Mouse (Mus musculus): ENCODE measurements around the gene Cebpb. TPM values are rescaled to one million over a fixed set of nuclear protein-coding genes. Genes with fewer than 3 reads are reported as not detected.

The Cebpb gene
- polyA plus RNA-seq, 1 experiment: 109 TPM

DNA sequence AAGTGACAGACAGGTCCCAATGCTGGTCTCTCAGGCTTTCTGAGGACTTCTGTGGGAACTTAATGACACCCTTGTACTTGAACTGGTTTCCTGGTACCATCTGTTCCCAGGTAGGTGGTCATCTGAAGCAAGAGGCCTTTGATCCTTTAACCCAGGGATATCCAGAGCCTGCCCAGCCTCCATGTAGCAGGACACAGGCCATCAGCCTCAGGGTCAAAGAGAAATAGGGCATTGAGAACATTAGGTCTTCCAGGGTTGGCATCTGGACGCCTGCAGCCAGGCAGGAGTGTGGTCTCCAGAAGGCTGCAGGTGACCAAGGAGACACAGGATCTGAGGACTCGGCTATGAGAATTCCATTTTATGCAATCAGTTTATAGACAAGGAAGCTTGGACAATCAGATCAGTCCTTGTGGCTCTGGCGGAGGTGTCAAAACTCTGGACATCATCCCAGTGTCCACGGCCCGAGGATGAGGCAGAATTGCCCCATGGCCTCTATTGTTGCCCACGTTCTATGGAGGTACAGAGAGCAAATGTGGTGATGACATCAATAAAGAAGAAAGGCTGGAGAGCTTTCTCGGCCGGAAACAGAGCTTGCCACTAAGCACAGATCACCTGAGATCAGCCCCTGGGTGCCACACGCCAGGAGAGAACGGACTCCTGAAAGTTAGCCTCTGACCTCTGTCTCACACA is 33.7 kb upstream of the Cebpb start:
- Histone ChIP-seq H3K27ac (ENCODE audit: insufficient read depth, low read depth, low read length) (peak overlapping the region; percentile 99; the same call in 1 of the 2 replicates), H3K4me1 (ENCODE audit: control insufficient read depth, insufficient read depth, low read length) (peaks cover 72% of the 10 kb centered on the region), H3K4me3 (ENCODE audit: insufficient read depth, low read length) (no peak overlapping the region)
- no peak for TF ChIP-seq POLR2A (IDR thresholded peaks at IDR 0.05; ENCODE audit: borderline replicate concordance, low read depth, low read length)
- TF ChIP-seq CTCF (IDR thresholded peaks at IDR 0.05; ENCODE audit: low read depth, low read length): no peak

DNA sequence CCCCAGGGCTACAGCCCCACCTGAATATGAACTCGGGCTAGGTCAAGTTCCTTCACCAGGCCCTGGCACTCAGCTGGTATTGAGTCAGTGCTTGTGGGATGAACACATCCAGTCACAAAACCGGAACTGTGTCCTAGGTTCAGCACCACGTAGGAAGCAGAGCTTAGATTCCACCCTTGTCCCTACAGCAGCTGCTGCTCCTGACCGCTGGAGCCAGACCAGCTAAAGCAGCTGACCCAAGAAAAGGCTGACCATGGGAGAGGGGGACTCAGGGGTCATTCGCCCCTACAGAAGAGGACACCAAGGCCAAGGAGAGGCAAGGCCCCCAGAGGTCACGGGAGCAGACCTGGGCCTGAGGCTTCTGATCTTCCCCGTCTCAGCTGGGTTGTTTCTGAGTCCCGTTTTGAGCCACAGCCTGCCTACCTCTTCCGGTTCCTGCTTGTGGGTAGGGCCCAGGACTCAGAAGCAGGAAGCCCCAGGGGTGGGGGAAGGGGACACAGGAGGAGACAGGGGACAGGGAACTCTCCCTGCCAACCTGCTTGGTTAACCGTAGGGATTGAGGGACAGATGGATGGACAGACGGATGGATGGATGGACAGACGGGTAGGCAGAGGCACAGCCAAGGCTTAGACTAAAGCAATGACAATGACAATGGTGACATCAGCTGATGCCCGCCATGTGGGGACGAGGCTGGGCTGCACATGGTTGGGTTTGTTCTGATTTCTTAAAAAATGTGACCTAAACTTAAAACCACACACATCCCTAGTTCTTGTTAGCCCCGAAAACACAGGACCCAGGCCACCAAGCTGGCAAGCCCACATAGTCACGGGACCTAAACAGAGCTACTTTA is 31.9 kb upstream of the Cebpb start:
- Histone ChIP-seq H3K4me3 (ENCODE audit: insufficient read depth, low read length) (peak overlapping the region; percentile 79), H3K27ac (ENCODE audit: insufficient read depth, low read depth, low read length) (peak overlapping the region; percentile 99), H3K4me1 (ENCODE audit: control insufficient read depth, insufficient read depth, low read length) (peaks cover 54% of the 10 kb centered on the region)
- TF ChIP-seq POLR2A (IDR thresholded peaks at IDR 0.05; ENCODE audit: borderline replicate concordance, low read depth, low read length) (no peak), CTCF (IDR thresholded peaks at IDR 0.05; ENCODE audit: low read depth, low read length) (no peak)

DNA sequence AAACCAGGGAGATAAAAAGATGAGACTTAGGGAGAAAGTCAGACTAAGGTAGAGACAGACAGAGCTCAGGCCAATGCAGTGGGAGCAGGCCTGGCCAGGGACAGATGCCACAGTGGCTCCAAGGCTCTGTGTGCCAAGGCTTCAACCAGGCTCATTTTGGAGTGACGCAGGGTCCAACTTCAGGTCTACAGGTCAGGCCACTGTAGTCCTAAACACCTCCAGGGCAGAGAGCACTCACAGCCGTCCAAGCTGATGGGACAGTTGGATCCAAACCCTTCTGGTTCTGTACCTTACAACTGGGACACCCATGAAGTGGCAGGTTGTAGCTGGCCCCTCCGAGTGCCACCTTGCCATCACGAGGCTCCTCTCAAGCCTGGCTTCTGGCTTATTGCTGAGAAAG is 30.7 kb upstream of the Cebpb start:
- H3K27ac ChIP-seq (ENCODE audit: insufficient read depth, low read depth, low read length): peak overlapping the region; percentile 99
- H3K4me1 ChIP-seq (ENCODE audit: control insufficient read depth, insufficient read depth, low read length): peaks cover 51% of the 10 kb centered on the region
- peak overlapping the region; percentile 79 for H3K4me3 ChIP-seq (ENCODE audit: insufficient read depth, low read length)
- TF ChIP-seq CTCF (IDR thresholded peaks at IDR 0.05; ENCODE audit: low read depth, low read length) (no peak), POLR2A (IDR thresholded peaks at IDR 0.05; ENCODE audit: borderline replicate concordance, low read depth, low read length) (no peak)

DNA sequence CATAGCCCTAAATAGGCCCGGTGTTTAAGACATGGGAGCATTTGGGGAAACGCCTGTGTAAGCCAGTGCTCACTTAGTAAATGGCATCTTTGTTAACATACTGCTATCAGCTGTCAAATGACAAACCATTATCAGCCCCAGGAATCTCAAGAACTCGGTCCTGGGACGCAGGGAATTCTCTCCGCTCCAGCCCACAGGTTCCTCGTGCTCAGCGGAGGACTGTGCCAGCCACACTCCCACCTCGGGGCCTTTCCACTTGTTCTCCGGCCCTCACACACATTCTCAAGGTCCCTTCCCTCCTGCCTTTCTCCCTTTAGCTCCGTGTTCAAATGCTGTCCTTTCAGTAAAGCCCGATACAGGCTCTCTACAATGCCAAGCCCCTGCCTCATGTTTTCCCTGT is 30.0 kb upstream of the Cebpb start:
- TF ChIP-seq CTCF (IDR thresholded peaks at IDR 0.05; ENCODE audit: low read depth, low read length) (no peak), POLR2A (IDR thresholded peaks at IDR 0.05; ENCODE audit: borderline replicate concordance, low read depth, low read length) (no peak)
- H3K4me3 ChIP-seq (ENCODE audit: insufficient read depth, low read length): peak overlapping the region; percentile 79
- H3K4me1 ChIP-seq (ENCODE audit: control insufficient read depth, insufficient read depth, low read length): peaks cover 46% of the 10 kb centered on the region
- peak overlapping the region; percentile 99 for H3K27ac ChIP-seq (ENCODE audit: insufficient read depth, low read depth, low read length)

DNA sequence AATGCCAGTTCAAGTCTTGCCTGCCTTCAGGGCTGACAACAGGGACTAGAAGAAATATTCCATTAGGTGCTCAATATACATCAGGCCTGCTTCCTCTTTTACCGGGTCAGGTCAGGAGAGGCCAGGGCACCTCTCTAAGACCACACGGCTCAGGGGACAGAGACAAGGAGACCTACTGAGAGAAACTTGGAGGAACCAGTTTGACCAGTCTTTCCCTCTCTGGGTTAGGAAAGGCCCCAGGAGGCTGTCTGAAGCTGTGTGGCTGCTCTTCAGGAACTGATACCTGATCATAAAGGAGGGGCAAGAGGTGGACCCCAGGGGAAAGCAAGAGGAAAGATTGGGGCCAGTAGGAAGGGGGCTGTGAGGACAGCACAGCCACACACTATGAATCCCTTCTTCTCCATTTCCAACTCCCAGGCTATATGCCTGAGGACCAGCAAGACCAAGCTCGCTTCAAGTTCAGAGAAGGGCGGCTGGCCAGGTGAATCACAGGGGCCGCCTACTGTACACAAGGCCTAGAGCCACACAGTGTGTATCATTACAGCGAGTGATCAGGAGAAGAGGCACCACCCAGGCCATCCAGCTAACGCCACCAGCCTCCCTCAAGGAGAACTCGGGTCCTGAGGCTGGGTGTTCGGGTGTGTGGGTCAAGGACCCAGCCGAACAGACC is 29.4 kb upstream of the Cebpb start:
- peak overlapping the region; percentile 99 for H3K27ac ChIP-seq (ENCODE audit: insufficient read depth, low read depth, low read length)
- H3K4me3 ChIP-seq (ENCODE audit: insufficient read depth, low read length): peak overlapping the region; percentile 79
- TF ChIP-seq POLR2A (IDR thresholded peaks at IDR 0.05; ENCODE audit: borderline replicate concordance, low read depth, low read length): no peak
- TF ChIP-seq CTCF (IDR thresholded peaks at IDR 0.05; ENCODE audit: low read depth, low read length): no peak
- H3K4me1 ChIP-seq (ENCODE audit: control insufficient read depth, insufficient read depth, low read length): peaks cover 40% of the 10 kb centered on the region

DNA sequence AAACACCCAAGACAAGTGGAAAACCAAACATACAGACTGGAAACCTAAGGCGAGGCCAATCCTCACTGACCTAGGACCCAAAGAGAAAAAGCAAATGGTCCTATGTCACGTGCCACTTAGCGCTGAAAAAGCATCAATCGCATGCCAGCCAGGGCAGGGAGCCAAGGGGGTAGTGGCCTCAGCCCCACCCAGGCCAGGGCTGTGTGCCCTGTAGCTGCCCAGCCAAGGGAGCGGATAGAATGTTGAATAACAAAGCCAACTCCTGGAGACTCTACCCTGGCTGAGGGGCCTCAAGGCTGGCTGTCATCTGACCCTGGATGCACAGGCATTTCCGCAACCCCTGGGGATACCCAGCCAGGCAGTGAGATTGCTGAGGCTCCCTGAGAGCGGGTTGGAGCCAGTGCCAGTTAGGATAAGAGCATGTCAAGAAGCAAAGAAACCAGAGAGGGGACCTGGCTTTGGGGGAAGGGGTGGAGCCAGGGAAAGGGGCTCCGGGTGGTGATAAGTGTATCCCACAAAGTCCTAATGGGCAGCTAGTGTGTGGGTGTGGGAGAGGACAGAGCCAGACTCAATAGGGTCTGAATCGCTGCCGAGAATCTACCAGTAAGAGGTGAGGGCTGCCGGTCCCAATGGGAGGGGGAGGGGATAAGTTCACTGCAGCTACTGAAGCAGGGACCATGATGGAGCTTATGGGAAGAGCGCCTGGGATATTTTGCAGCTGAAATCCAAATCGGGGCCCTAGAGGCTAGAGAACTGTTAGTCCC is 28.7 kb upstream of the Cebpb start:
- peak overlapping the region; percentile 99 for H3K27ac ChIP-seq (ENCODE audit: insufficient read depth, low read depth, low read length)
- TF ChIP-seq POLR2A (IDR thresholded peaks at IDR 0.05; ENCODE audit: borderline replicate concordance, low read depth, low read length): no peak
- TF ChIP-seq CTCF (IDR thresholded peaks at IDR 0.05; ENCODE audit: low read depth, low read length): no peak
- H3K4me1 ChIP-seq (ENCODE audit: control insufficient read depth, insufficient read depth, low read length): peaks cover 33% of the 10 kb centered on the region
- peak overlapping the region; percentile 79 for H3K4me3 ChIP-seq (ENCODE audit: insufficient read depth, low read length)

DNA sequence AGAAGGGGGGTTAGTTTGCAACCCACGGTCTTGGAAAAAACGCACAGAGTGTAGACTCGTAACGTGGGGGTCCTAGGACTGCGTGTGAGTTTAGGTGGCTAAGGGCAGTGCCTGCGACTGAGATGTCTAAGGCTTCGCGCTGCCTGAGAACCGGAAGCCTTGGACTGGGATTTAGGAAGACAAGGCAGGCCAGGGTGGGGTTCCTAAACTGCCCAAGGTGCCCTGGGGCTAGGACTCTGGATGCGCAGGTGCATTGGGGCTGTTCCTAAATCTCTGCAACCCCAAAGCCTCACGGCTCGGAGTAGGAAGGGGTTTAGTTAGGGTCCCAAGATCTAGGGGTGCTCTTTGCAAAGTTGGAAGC is 28.1 kb upstream of the Cebpb start:
- Histone ChIP-seq H3K27ac (ENCODE audit: insufficient read depth, low read depth, low read length) (peak overlapping the region; percentile 99), H3K4me3 (ENCODE audit: insufficient read depth, low read length) (peak overlapping the region; percentile 79), H3K4me1 (ENCODE audit: control insufficient read depth, insufficient read depth, low read length) (peaks cover 28% of the 10 kb centered on the region)
- TF ChIP-seq POLR2A (IDR thresholded peaks at IDR 0.05; ENCODE audit: borderline replicate concordance, low read depth, low read length) (no peak), CTCF (IDR thresholded peaks at IDR 0.05; ENCODE audit: low read depth, low read length) (no peak)

DNA sequence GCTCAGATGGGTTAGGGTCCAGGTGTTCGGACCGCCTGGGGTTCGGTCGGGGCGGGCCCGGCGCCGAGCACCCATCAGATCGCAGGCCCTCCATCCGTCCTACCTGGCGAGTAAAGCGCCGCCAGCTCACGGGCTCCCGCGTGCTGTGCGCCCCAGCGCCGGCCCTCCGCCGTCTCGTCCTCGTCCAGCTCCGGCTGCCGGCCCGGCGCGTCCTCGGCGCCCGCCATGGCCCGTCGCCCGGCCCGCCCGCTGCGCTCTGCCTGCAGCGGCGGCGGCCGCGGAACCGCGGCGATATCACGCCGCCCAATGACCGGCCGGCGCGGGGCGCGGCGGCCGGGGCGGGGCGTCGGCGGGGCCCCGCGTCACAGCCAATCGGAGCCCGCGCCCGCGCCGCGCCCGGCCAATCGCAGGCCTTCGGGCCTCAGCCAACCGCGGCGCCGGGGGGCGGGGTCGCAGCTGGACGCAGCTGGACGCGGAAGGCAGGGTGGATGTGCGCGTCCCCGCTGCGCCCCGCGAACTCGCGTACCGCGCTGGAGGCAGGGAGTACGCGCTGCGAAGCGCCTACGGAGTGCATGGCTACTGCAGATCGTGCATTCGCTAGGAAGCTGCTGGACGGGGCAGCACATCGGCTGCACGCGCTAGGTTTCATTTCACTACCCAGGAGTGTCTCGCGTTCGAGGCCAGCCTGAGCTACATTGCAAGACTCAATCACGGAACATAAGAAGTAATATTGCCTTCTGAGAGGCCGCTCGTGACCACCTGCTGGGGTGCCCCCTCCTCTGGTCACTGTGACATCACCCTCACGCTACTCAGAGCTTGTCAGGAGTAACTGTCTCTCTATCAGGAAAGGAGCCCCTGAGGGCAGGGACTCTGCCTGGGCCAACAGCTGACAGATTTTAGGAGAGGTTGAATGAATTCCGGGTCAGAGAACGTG is 27.2 kb upstream of the Cebpb start, which contains the start of gene Gm20431:
Gene Gm20431, minus strand, starts transcription at position 227 of the 934 bp plus-strand sequence.
- Histone ChIP-seq H3K27ac (ENCODE audit: insufficient read depth, low read depth, low read length) (peak within 1 kb of the TSS; percentile 99), H3K4me3 (ENCODE audit: insufficient read depth, low read length) (peak within 1 kb of the TSS; percentile 79), H3K4me1 (ENCODE audit: control insufficient read depth, insufficient read depth, low read length) (peaks cover 23% of the 10 kb centered on the region)
- peak; percentile 73; the same call in 1 of the 2 replicates for TF ChIP-seq POLR2A (IDR thresholded peaks at IDR 0.05; ENCODE audit: borderline replicate concordance, low read depth, low read length)
- no peak for TF ChIP-seq CTCF (IDR thresholded peaks at IDR 0.05; ENCODE audit: low read depth, low read length)
